Mouse (Mus musculus) small intestine, adult 2 months (tissue): ENCODE measurements around the gene Wdr18. TPM values are rescaled to one million over a fixed set of nuclear protein-coding genes. Genes with fewer than 3 reads are reported as not detected.
A peak's percentile ranks its signal among the peaks of the same experiment; 100 is the strongest.

Experiments used
- H3K27ac ChIP-seq: fragments of 200-500 bp; 2 replicates; pipeline ENCODE4 v1.5.1; 2012; ENCODE audit warnings: low read depth, low read length, control low read depth, inconsistent platforms; ENCODE audit not compliant: insufficient read depth
- H3K27me3 ChIP-seq: fragments of 200-500 bp; 2 replicates; pipeline ENCODE4 v1.6.1; 2012; ENCODE audit warnings: mild to moderate bottlenecking, moderate library complexity, low read length, inconsistent platforms; ENCODE audit not compliant: control insufficient read depth, insufficient read depth
- H3K36me3 ChIP-seq: fragments of 200-500 bp; 2 replicates; pipeline ENCODE4 v1.6.1; 2012; ENCODE audit warnings: mild to moderate bottlenecking, low read length, control low read depth, inconsistent platforms; ENCODE audit not compliant: control insufficient read depth, insufficient read depth
- H3K4me1 ChIP-seq: fragments of 200-500 bp; 2 replicates; pipeline ENCODE4 v1.6.1; 2012; ENCODE audit warnings: low read length, inconsistent platforms, mixed read lengths; ENCODE audit not compliant: control insufficient read depth, insufficient read depth, insufficient read length
- H3K4me3 ChIP-seq: fragments of 200-500 bp; 2 replicates; pipeline ENCODE4 v1.5.1; 2012; ENCODE audit warnings: low read depth, mild to moderate bottlenecking, control low read depth, inconsistent platforms, low read length, moderate library complexity
- CTCF ChIP-seq: fragments of 200-500 bp; IDR thresholded peaks from 2 replicates; pipeline ENCODE4 v1.5.1; 2012; ENCODE audit warnings: low read depth, mild to moderate bottlenecking, control low read depth, inconsistent platforms, low read length, moderate library complexity, mixed read lengths; ENCODE audit not compliant: insufficient replicate concordance, insufficient read length; ENCODE audit errors: extremely low read depth
- POLR2A ChIP-seq: fragments of 200-500 bp; IDR thresholded peaks from 2 replicates; pipeline ENCODE4 v1.6.1; 2012; ENCODE audit warnings: low read depth, mild to moderate bottlenecking, control low read depth, inconsistent platforms, low read length, moderate library complexity
- WGBS: fragments of 180-500 bp; shearing (Covaris S2); methylation state at CpG from one replicate; pipeline ENCODE4 v1.1.7; 2018; 5-methylcytosine and 5-hydroxymethylcytosine counted together
- polyA plus RNA-seq: library from polyadenylated mRNA; depleted of rRNA; stranded (reverse); fragments of >200 nt; gene quantifications from 2 replicates; pipeline ENCODE4 v1.2.3, GENCODE M21; 2012

Gene Wdr18
- polyA plus RNA-seq, 1 experiment: 44.6 TPM

DNA sequence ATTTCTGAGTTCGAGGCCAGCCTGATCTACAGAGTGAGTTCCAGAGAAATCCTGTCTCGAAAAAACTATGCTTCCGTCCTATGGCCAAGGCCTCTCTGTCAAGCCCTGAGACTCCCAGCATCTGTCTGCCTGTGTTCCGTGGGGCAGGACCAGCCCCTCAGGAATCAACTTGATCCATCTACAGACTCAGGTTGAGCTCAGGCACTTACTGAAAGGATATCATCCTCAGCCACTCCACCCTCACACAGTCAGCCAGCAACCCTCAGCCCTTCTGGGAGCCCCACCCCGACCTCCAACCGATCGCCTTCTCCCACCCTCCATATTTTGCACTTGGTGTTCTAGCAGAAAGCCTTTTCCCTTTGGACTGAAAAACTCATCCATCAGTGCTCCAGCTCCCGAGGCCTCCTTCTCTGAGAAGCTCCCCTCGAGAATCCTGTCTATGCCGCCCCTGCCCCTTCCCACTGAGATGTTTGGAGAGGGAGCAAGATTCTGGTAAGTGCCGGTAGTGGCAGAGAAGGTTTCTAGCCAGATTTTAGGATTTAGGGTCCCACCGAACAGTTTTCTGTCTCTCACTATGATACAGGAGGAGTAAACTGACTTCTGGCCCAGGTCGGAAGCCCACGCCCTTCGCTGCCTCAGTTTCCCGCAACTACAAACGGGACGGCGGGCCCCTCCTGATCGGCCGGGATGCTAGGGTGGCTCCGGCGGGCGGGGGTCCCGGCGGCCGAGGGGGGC, 28.0 kb downstream of the Wdr18 start:
- Histone ChIP-seq H3K4me1 (peaks cover 20% of the 10 kb centered on the region), H3K4me3 (peak overlapping the region; percentile 81), H3K36me3 (peaks cover 3% of the 10 kb centered on the region; the same call in 1 of the 2 replicates), H3K27ac (peak overlapping the region; percentile 75), H3K27me3 (no peaks in the 10 kb centered on the region)
- TF ChIP-seq POLR2A (no peak), CTCF (no peak)
- WGBS: 23% methylated on average over 27 of the region's 27 CpGs

DNA sequence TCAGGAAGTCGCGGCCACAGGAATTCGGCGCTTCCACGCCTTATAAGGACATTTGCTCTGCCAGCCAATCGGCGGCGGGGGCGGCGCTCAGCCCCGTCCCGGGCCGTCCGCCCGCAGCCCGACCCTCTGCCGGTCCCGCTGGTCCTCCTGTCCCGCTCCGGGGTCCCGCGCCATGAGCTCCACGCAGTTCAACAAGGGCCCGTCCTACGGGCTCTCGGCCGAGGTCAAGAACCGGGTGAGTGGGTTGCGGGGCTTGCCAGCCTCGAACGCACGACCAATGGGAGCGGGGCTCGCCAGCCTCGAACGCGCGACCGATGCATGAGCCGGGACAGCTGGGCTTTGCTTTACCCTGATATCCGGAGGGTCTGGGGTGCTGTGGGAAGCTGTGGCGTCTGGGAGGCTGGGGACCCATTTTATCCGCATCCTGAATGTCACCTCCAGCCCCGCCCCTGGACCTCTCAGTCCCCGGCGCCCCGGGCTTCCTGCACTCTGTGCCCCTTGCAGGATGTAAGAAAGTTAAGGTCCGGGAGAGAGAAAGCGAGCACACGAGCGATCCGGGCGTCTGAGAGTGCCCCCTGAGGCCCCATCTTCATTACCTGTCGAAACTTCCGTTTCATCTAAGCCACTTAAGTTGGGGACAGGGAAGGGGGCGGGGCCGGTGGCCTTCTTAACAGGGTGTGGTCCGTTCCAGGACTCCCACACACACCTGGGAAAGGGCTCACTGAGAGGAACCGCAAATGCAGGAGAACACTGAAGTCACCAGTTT, 28.7 kb downstream of the Wdr18 start, which contains the start of gene Cnn2:
Cnn2 (plus strand) TSS at position 79 of the 766 bp plus-strand sequence.
- peaks cover 8% of the 10 kb centered on the region; the same call in 1 of the 2 replicates for H3K36me3 ChIP-seq
- peaks cover 15% of the 10 kb centered on the region for H3K4me1 ChIP-seq
- TF ChIP-seq POLR2A: peak; percentile 16; the same call in 1 of the 2 replicates
- no peak for TF ChIP-seq CTCF
- H3K27me3 ChIP-seq: no peaks in the 10 kb centered on the region
- peak within 1 kb of the TSS; percentile 81 for H3K4me3 ChIP-seq
- WGBS: 1% methylated on average over 58 of the region's 59 CpGs
- H3K27ac ChIP-seq: peak within 1 kb of the TSS; percentile 78

DNA sequence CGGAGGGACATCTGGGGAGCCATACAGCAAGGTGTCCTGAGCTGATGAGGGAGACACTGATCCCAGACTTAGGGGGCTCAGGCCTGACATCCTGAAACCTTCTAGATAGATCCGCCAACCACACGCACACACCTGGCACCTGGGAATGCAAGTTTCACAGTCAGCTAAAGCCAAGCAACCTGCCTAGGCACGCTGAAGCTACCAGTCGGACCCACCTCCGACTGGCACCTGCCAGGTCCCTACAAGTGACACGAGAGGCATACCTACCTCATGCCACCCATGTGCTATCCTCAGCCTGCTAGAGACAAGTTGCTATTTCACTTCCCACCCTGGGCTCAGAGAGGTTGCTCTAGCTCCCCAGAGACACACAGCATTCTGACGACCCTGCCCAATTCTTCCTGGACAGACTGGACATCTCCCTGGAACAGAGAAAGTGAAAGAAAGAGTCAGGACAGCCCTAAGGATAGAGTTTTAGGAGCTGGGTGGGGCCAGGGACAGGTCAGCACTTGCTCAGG, 29.4 kb downstream of the Wdr18 start:
- H3K36me3 ChIP-seq: peaks cover 8% of the 10 kb centered on the region; the same call in 1 of the 2 replicates
- peaks cover 18% of the 10 kb centered on the region for H3K4me1 ChIP-seq
- WGBS: 16% methylated on average over 8 of the region's 8 CpGs
- TF ChIP-seq CTCF (no peak), POLR2A (no peak)
- no peaks in the 10 kb centered on the region for H3K27me3 ChIP-seq
- H3K4me3 ChIP-seq: peak overlapping the region; percentile 81
- peak overlapping the region; percentile 1; the same call in 1 of the 2 replicates for H3K27ac ChIP-seq

DNA sequence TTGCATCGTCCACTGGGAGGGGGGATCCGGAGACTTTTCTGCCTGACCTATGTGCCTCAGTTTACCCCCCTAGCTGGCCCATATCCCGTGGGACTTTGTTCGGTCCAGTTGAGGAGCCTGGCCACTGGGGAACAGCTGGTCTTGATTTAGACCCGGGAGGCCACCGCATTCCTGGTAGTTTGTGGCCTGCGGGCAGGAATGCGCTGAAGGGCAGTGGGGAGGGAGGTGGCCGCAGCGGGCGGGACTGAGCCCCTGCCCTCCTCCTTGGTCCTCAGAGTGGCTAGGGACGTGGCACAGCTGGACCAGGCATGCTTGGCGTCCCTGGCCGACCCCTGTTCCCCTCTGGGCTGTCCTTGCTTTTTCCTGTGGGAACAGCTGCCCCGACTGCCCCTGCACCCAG, 29.9 kb downstream of the Wdr18 start:
- H3K27me3 ChIP-seq: no peaks in the 10 kb centered on the region
- peak overlapping the region; percentile 81 for H3K4me3 ChIP-seq
- H3K27ac ChIP-seq: no peak overlapping the region
- WGBS: 52% methylated on average over 15 of the region's 15 CpGs
- H3K36me3 ChIP-seq: peaks cover 8% of the 10 kb centered on the region; the same call in 1 of the 2 replicates
- peaks cover 22% of the 10 kb centered on the region for H3K4me1 ChIP-seq
- TF ChIP-seq POLR2A (no peak), CTCF (no peak)

DNA sequence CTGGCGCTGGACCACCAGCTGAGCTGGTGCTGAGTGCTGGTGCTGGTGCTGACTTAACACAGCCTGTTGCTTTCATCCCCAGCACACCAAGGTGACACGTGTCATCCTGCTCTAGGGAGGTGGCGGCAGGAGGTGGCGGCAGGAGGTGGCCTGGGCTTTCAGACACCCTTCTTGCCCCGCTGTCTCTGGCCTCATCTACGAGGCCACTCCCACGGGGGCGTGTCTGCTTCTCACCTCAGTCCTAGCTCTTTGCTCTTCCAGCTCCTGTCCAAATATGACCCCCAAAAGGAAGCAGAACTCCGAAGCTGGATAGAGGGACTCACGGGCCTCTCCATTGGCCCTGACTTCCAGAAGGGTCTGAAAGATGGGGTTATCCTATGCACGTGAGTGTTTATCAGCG, 31.1 kb downstream of the Wdr18 start:
- Histone ChIP-seq H3K27ac (no peak overlapping the region), H3K27me3 (no peaks in the 10 kb centered on the region), H3K4me3 (peak overlapping the region; percentile 9), H3K4me1 (peaks cover 17% of the 10 kb centered on the region), H3K36me3 (peaks cover 8% of the 10 kb centered on the region; the same call in 1 of the 2 replicates)
- 68% methylated on average over 12 of the region's 12 CpGs for WGBS
- TF ChIP-seq POLR2A (no peak), CTCF (no peak)

DNA sequence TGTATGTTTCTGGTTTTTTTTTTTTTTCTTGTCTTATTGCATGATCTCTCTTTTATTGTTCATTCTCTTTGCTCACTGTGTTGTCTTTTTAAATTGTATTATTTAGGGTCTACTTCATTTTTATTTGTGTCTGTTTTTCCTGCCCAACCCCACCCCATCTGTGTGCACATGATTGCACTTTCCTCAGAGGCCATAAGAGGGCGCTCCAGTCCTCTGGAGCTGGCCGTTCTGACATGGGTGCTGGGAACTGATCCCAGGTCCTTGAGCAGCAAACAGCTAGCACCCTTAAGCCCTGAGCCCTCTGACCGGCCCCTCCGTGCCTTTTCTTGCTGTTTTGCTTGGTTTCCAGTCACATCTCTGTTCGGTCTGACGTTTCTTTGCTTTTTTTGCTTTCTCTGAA, 31.6 kb downstream of the Wdr18 start:
- Histone ChIP-seq H3K27me3 (no peaks in the 10 kb centered on the region), H3K4me3 (no peak overlapping the region), H3K4me1 (peaks cover 14% of the 10 kb centered on the region), H3K36me3 (peaks cover 8% of the 10 kb centered on the region; the same call in 1 of the 2 replicates), H3K27ac (no peak overlapping the region)
- 91% methylated on average over 6 of the region's 6 CpGs for WGBS
- no peak for TF ChIP-seq POLR2A
- TF ChIP-seq CTCF: 0 out of 2 replicates have a peak, but pooled peaks have one; percentile 30
